Mouse (Mus musculus): Measurements from ENCODE around the gene Mpp5.

GRCm38 (mm10) chr12:78839906-78840305 lies 91.2 kb downstream of the Mpp5 start:
- no peak for TF ChIP-seq CTCF (IDR thresholded peaks at IDR 0.05; ENCODE audit: extremely low read depth, insufficient read depth, low read length)
- TF ChIP-seq POLR2A (IDR thresholded peaks at IDR 0.05; ENCODE audit: extremely low read depth, insufficient read depth, low read length), result no peak
